Mouse (Mus musculus): ENCODE results near the gene Gm44790. TPM values are rescaled to one million over a fixed set of nuclear protein-coding genes. Genes with fewer than 3 reads are reported as not detected.

Gm44790 gene
- polyA plus RNA-seq, 1 experiment from 2014 or later, result not detected

- ATAC-seq (ENCODE audit: low FRiP score), result no peak
- H3K36me3 ChIP-seq (ENCODE audit: control insufficient read depth, insufficient read depth, low read length), result peaks cover 8% of the 10 kb centered on the region
- H3K9ac ChIP-seq (ENCODE audit: low read length), result no peak overlapping the region
- H3K4me3 ChIP-seq (ENCODE audit: low read depth, low read length), result no peak overlapping the region
- H3K4me2 ChIP-seq, result no peak overlapping the region
- DNase-seq (ENCODE audit: low spot score, missing footprints), result no peak
- no peaks in the 10 kb centered on the region for H3K4me1 ChIP-seq (ENCODE audit: control insufficient read depth, insufficient read depth, low read length)
- WGBS, result 93% methylated on average over 1 of the region's 1 CpGs
- no peaks in the 10 kb centered on the region for H3K27me3 ChIP-seq (ENCODE audit: control insufficient read depth, insufficient read depth, low read length)
- H3K9me3 ChIP-seq (ENCODE audit: control insufficient read depth, low read length), result no peaks in the 10 kb centered on the region
- no peak overlapping the region for H3K27ac ChIP-seq (ENCODE audit: low read depth, low read length)
Measured at GRCm38 (mm10) chr6:86446927-86447568, 20.6 kb downstream of the Gm44790 start.

- no peaks in the 10 kb centered on the region for H3K9me3 ChIP-seq (ENCODE audit: control insufficient read depth, low read length)
- DNase-seq (ENCODE audit: low spot score, missing footprints) (no peak), ATAC-seq (ENCODE audit: low FRiP score) (no peak)
- WGBS, result 96% methylated on average over 3 of the region's 3 CpGs
- H3K4me1 ChIP-seq (ENCODE audit: control insufficient read depth, insufficient read depth, low read length), result no peaks in the 10 kb centered on the region
- H3K4me3 ChIP-seq (ENCODE audit: low read depth, low read length), result no peak overlapping the region
- no peaks in the 10 kb centered on the region for H3K27me3 ChIP-seq (ENCODE audit: control insufficient read depth, insufficient read depth, low read length)
- no peak overlapping the region for H3K4me2 ChIP-seq
- peaks cover 2% of the 10 kb centered on the region; the same call in 1 of the 2 replicates for H3K36me3 ChIP-seq (ENCODE audit: control insufficient read depth, insufficient read depth, low read length)
- H3K27ac ChIP-seq (ENCODE audit: low read depth, low read length), result no peak overlapping the region
- H3K9ac ChIP-seq (ENCODE audit: low read length), result no peak overlapping the region
Measured at GRCm38 (mm10) chr6:86456727-86457126, 30.3 kb downstream of the Gm44790 start.

- no peak overlapping the region for H3K9ac ChIP-seq (ENCODE audit: low read length)
- H3K27me3 ChIP-seq (ENCODE audit: control insufficient read depth, insufficient read depth, low read length), result no peaks in the 10 kb centered on the region
- H3K4me3 ChIP-seq (ENCODE audit: low read depth, low read length), result no peak overlapping the region
- no peaks in the 10 kb centered on the region for H3K9me3 ChIP-seq (ENCODE audit: control insufficient read depth, low read length)
- ATAC-seq (ENCODE audit: low FRiP score) (no peak), DNase-seq (ENCODE audit: low spot score, missing footprints) (no peak)
- 89% methylated on average over 3 of the region's 3 CpGs for WGBS
- peaks cover 4% of the 10 kb centered on the region; the same call in 1 of the 2 replicates for H3K36me3 ChIP-seq (ENCODE audit: control insufficient read depth, insufficient read depth, low read length)
- no peak overlapping the region for H3K4me2 ChIP-seq
- H3K4me1 ChIP-seq (ENCODE audit: control insufficient read depth, insufficient read depth, low read length), result no peaks in the 10 kb centered on the region
- H3K27ac ChIP-seq (ENCODE audit: low read depth, low read length), result no peak overlapping the region
Measured at GRCm38 (mm10) chr6:86463079-86463478, 36.6 kb downstream of the Gm44790 start.

- ATAC-seq (ENCODE audit: low FRiP score), result no peak
Measured at GRCm38 (mm10) chr6:86471317-86471716, 44.9 kb downstream of the Gm44790 start.

GRCm38 (mm10) chr6:86471760-86472099 is 45.3 kb downstream of the Gm44790 start:
- WGBS, result 29% methylated on average over 9 of the region's 9 CpGs
- peak overlapping the region; percentile 32 for H3K4me3 ChIP-seq (ENCODE audit: low read depth, low read length)
- peak; percentile 63 for ATAC-seq (ENCODE audit: low FRiP score)

More at GRCm38 (mm10) chr6:86471317-86471716, 44.9 kb downstream of the Gm44790 start:
- H3K4me3 ChIP-seq (ENCODE audit: low read depth, low read length), result no peak overlapping the region
- no peak for DNase-seq (ENCODE audit: low spot score, missing footprints)
- 87% methylated on average over 3 of the region's 3 CpGs for WGBS
- H3K9ac ChIP-seq (ENCODE audit: low read length), result no peak overlapping the region
- H3K4me1 ChIP-seq (ENCODE audit: control insufficient read depth, insufficient read depth, low read length), result peaks cover 7% of the 10 kb centered on the region
- H3K27me3 ChIP-seq (ENCODE audit: control insufficient read depth, insufficient read depth, low read length), result no peaks in the 10 kb centered on the region
- peak overlapping the region; percentile 57; the same call in 1 of the 2 replicates for H3K4me2 ChIP-seq
- no peaks in the 10 kb centered on the region for H3K9me3 ChIP-seq (ENCODE audit: control insufficient read depth, low read length)
- H3K36me3 ChIP-seq (ENCODE audit: control insufficient read depth, insufficient read depth, low read length), result no peaks in the 10 kb centered on the region; the same call in 1 of the 2 replicates
- H3K27ac ChIP-seq (ENCODE audit: low read depth, low read length), result no peak overlapping the region

GRCm38 (mm10) chr6:86472100-86472955 is 45.9 kb downstream of the Gm44790 start:
- peak; percentile 94 for ATAC-seq (ENCODE audit: low FRiP score)
- under 1% methylated on average over 56 of the region's 56 CpGs for WGBS
- DNase-seq (ENCODE audit: low spot score, missing footprints), result peak; percentile 100
- H3K4me3 ChIP-seq (ENCODE audit: low read depth, low read length), result peak overlapping the region; percentile 32
- peak overlapping the region; percentile 90 for H3K27ac ChIP-seq (ENCODE audit: low read depth, low read length)
- peak overlapping the region; percentile 57 for H3K4me2 ChIP-seq
- H3K9me3 ChIP-seq (ENCODE audit: control insufficient read depth, low read length), result no peaks in the 10 kb centered on the region
- H3K36me3 ChIP-seq (ENCODE audit: control insufficient read depth, insufficient read depth, low read length), result no peaks in the 10 kb centered on the region; the same call in 1 of the 2 replicates
- H3K27me3 ChIP-seq (ENCODE audit: control insufficient read depth, insufficient read depth, low read length), result no peaks in the 10 kb centered on the region
- peaks cover 7% of the 10 kb centered on the region for H3K4me1 ChIP-seq (ENCODE audit: control insufficient read depth, insufficient read depth, low read length)
- peak overlapping the region; percentile 69 for H3K9ac ChIP-seq (ENCODE audit: low read length)

More at GRCm38 (mm10) chr6:86471760-86472099, 45.3 kb downstream of the Gm44790 start:
- H3K9me3 ChIP-seq (ENCODE audit: control insufficient read depth, low read length), result no peaks in the 10 kb centered on the region
- H3K27me3 ChIP-seq (ENCODE audit: control insufficient read depth, insufficient read depth, low read length), result no peaks in the 10 kb centered on the region
- no peak for DNase-seq (ENCODE audit: low spot score, missing footprints)
- H3K36me3 ChIP-seq (ENCODE audit: control insufficient read depth, insufficient read depth, low read length), result no peaks in the 10 kb centered on the region; the same call in 1 of the 2 replicates
- H3K4me1 ChIP-seq (ENCODE audit: control insufficient read depth, insufficient read depth, low read length), result peaks cover 7% of the 10 kb centered on the region
- H3K9ac ChIP-seq (ENCODE audit: low read length), result peak overlapping the region; percentile 69
- H3K27ac ChIP-seq (ENCODE audit: low read depth, low read length), result peak overlapping the region; percentile 90
- peak overlapping the region; percentile 57 for H3K4me2 ChIP-seq

GRCm38 (mm10) chr6:86473077-86473476 is 46.6 kb downstream of the Gm44790 start:
- Histone ChIP-seq H3K4me2 (peak overlapping the region; percentile 52), H3K9me3 (ENCODE audit: control insufficient read depth, low read length) (no peaks in the 10 kb centered on the region), H3K9ac (ENCODE audit: low read length) (peak overlapping the region; percentile 61), H3K27me3 (ENCODE audit: control insufficient read depth, insufficient read depth, low read length) (no peaks in the 10 kb centered on the region), H3K4me1 (ENCODE audit: control insufficient read depth, insufficient read depth, low read length) (peaks cover 7% of the 10 kb centered on the region), H3K36me3 (ENCODE audit: control insufficient read depth, insufficient read depth, low read length) (no peaks in the 10 kb centered on the region; the same call in 1 of the 2 replicates), H3K27ac (ENCODE audit: low read depth, low read length) (peak overlapping the region; percentile 90), H3K4me3 (ENCODE audit: low read depth, low read length) (peak overlapping the region; percentile 32)
- ATAC-seq (ENCODE audit: low FRiP score) (no peak; the same call in 1 of the 2 replicates), DNase-seq (ENCODE audit: low spot score, missing footprints) (peak; percentile 88)
- 52% methylated on average over 7 of the region's 7 CpGs for WGBS

GRCm38 (mm10) chr6:86474072-86474471 is 47.6 kb downstream of the Gm44790 start:
- Histone ChIP-seq H3K9me3 (ENCODE audit: control insufficient read depth, low read length) (no peaks in the 10 kb centered on the region), H3K4me2 (no peak overlapping the region), H3K27ac (ENCODE audit: low read depth, low read length) (no peak overlapping the region), H3K27me3 (ENCODE audit: control insufficient read depth, insufficient read depth, low read length) (no peaks in the 10 kb centered on the region), H3K4me1 (ENCODE audit: control insufficient read depth, insufficient read depth, low read length) (peaks cover 7% of the 10 kb centered on the region), H3K9ac (ENCODE audit: low read length) (no peak overlapping the region), H3K36me3 (ENCODE audit: control insufficient read depth, insufficient read depth, low read length) (no peaks in the 10 kb centered on the region; the same call in 1 of the 2 replicates), H3K4me3 (ENCODE audit: low read depth, low read length) (no peak overlapping the region)
- no peak for ATAC-seq (ENCODE audit: low FRiP score)
- WGBS, result 95% methylated on average over 5 of the region's 5 CpGs
- no peak for DNase-seq (ENCODE audit: low spot score, missing footprints)
